Mouse (Mus musculus) CD4-positive naive resting alpha-beta T cell, adult 57 days (primary cell): ENCODE measurements around the gene Mustn1. TPM values are rescaled to one million over a fixed set of nuclear protein-coding genes. Genes with fewer than 3 reads are reported as not detected.

ENCODE experiments used
- total RNA-seq: library from RNA; stranded (reverse); gene quantifications from one replicate; pipeline ENCODE4 v1.2.4, GENCODE M21; 2023

The Mustn1 gene
- total RNA-seq, result 2.1 TPM

GRCm38 (mm10) chr14:30878958-30879571 lies at the start of gene Mustn1:
TSS of gene Mustn1 (plus strand) at chr14:30879200.

GRCm38 (mm10) chr14:30886204-30886603 lies 7.2 kb downstream of the Mustn1 start, which contains the start of gene Itih4:
TSS of gene Itih4 (plus strand) at chr14:30886476.

GRCm38 (mm10) chr14:30923375-30924105 lies 44.5 kb downstream of the Mustn1 start, which contains the start of gene Itih3:
TSS of gene Itih3 (minus strand) at chr14:30923760.

Other genes starting within 250 kb of the Mustn1 start
- 11.2 TPM for gene Rft1, start 224.8 kb upstream of the Mustn1 start, total RNA-seq
- 10.4 TPM for gene Sfmbt1, start 164.4 kb upstream of the Mustn1 start, total RNA-seq
- 13.9 TPM for gene Tmem110, start 53.6 kb upstream of the Mustn1 start, total RNA-seq
- not detected for gene Itih4, start 7.3 kb downstream of the Mustn1 start, total RNA-seq
- gene Itih3, start 44.6 kb downstream of the Mustn1 start, total RNA-seq, result not detected
- not detected for gene Itih1, start 64.1 kb downstream of the Mustn1 start, total RNA-seq
- 3.3 TPM for gene Nek4, start 72.2 kb downstream of the Mustn1 start, total RNA-seq
- 9.1 TPM for gene Glt8d1, start 122.2 kb downstream of the Mustn1 start, total RNA-seq
- gene Spcs1, start 122.5 kb downstream of the Mustn1 start, total RNA-seq, result 89.0 TPM
- gene Pbrm1, start 139.9 kb downstream of the Mustn1 start, total RNA-seq, result 83.9 TPM
- 279 TPM for gene Gnl3, start 140.0 kb downstream of the Mustn1 start, total RNA-seq
- gene Smim4, start 249.8 kb downstream of the Mustn1 start, total RNA-seq, result 48.2 TPM